Comparison of ENCODE assay signal across 22 mouse cellular contexts in genomic region chr7:116702596-116702995, GRCm38 (mm10).
DNase-seq lines count a peak whose midpoint lies in the region; TF ChIP-seq lines count a peak whose summit lies in the region.
"Had no signal": no experiment of that assay in that cellular context is flagged by ENCODE, and none has a peak within 500 bp of the region (broad histone marks: within the 10 kb centered on the region; RNA-seq: fewer than 3 reads in every experiment).

No protein-coding gene starts in this region.

- no peak overlapping the region for H3K4me3 ChIP-seq in gastrocnemius, adult 2 months
- H3K4me3 ChIP-seq in left cerebral cortex, adult 2 months, result no peak overlapping the region
- H3K4me3 ChIP-seq: embryonic facial prominence, embryonic 15.5 days; heart, embryonic 15.5 days; kidney, embryonic 15.5 days; lung, embryonic 15.5 days; midbrain, embryonic 12.5 days; neural tube, embryonic 13.5 days; stomach, embryonic 15.5 days had no signal

- DNase-seq in gastrocnemius, adult 2 months, result no peak
- no peak for DNase-seq in gastrocnemius, postnatal 14 days
- no peak for DNase-seq in left cerebral cortex, adult 2 months (ENCODE audit: extremely low spot score in 1 of 2, low spot score in 2 of 2)
- no peak for DNase-seq in left cerebral cortex, adult 8-10 months (ENCODE audit: low spot score in 2 of 2)
- DNase-seq in B cell, adult 2 months, result peak; percentile 4 to 7
- peak; percentile 70 for DNase-seq in R1 (ENCODE audit: low read depth, low spot score)
- no peak for DNase-seq in thymus, adult 18-20 months
- no peak for DNase-seq in right cerebral cortex, postnatal 36 days (ENCODE audit: low spot score in 2 of 2)
- DNase-seq: adrenal gland, postnatal 14 days; cerebellum, adult 18-20 months; cerebellum, postnatal 25 days; gastrocnemius, postnatal 10 days; layer of hippocampus, postnatal 36 days; spleen, adult 18-20 months; thymus, postnatal 14 days had no signal

- TF ChIP-seq CTCF in gastrocnemius, adult 2 months (IDR thresholded peaks at IDR 0.05), result peak; percentile 33; the same call in 1 of the 2 replicates
- TF ChIP-seq CTCF in left cerebral cortex, adult 2 months (IDR thresholded peaks at IDR 0.05), result peak; percentile 20

- intact Hi-C loops in gastrocnemius, adult 2 months (cut with DNase I), result no loop called here
- intact Hi-C loops in gastrocnemius, postnatal 14 days (cut with DNase I; ENCODE audit: low total_unique reads), result loop anchor here (10.0 kb wide), 1 partner anchor 672 kb away; no protein-coding TSS in a partner anchor
- intact Hi-C loops in left cerebral cortex, adult 2 months (cut with DNase I), result loop anchor here (2.0 to 10.0 kb wide), 6 partner anchors 155 to 1400 kb away; no protein-coding TSS in a partner anchor

- no peak overlapping the region for H3K27ac ChIP-seq in gastrocnemius, adult 2 months
- H3K27ac ChIP-seq in left cerebral cortex, adult 2 months, result no peak overlapping the region
- H3K27ac ChIP-seq: heart, embryonic 15.5 days; lung, embryonic 15.5 days; midbrain, embryonic 12.5 days; neural tube, embryonic 13.5 days; stomach, embryonic 15.5 days had no signal

Comparison
In these comparisons a context has a peak if more than half of its experiments do, and no peak if none do; other contexts are left out.
1. DNase-seq: peak in B cell, adult 2 months (2 of 2) and R1 (single experiment); none in gastrocnemius, adult 2 months (single experiment), gastrocnemius, postnatal 14 days (single experiment), left cerebral cortex, adult 2 months (0 of 2), left cerebral cortex, adult 8-10 months (0 of 2), thymus, adult 18-20 months (0 of 2) and right cerebral cortex, postnatal 36 days (0 of 2).